ENCODE assay signal across 19 mouse cellular contexts in the genomic region with DNA sequence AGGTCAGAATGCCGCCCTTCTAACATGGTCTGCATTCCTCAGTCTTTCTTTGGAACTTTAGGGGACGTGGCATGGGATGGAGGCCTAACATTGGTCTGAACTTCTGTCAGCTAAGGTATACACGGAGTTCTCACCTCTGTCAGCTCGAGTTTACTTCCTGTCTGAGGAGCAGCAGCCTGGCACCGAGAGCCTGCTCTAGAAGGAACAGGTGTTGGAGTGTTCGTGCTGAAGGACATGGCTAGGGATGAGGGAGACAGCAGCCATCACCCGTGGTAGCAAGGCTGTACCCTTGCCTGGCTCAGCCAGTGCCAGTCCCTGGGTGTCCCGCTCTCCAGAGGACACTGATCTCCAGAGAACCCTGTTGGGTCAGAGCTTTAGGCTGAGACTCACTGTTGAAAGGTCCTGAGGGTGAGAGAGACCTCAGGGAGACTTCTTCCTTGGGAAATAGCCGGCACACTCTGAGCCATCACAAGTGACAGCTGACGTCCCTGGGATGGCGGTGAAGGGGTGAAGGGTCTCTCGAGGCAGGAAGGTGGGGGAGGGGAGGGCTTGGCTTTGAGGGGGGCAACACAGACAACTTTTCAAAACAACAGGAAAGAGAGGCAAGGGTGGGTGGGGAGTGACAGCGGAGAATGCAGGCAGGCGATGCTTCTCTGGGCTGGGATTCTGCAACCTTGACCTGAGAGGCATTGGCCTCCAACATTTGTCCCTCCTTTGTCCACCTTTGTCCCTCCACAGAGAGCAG. TPM values are rescaled to one million over a fixed set of nuclear protein-coding genes. Genes with fewer than 3 reads are reported as not detected.
"Had no signal": no experiment of that assay in that cellular context is flagged by ENCODE, and none has a peak within 500 bp of the region (broad histone marks: within the 10 kb centered on the region; RNA-seq: fewer than 3 reads in every experiment).

No protein-coding gene starts in this region.

- H3K27me3 ChIP-seq: lung, embryonic 15.5 days had no signal

- H3K36me3 ChIP-seq: limb, embryonic 15.5 days; liver, embryonic 12.5 days; lung, embryonic 15.5 days; midbrain, embryonic 12.5 days; neural tube, embryonic 15.5 days had no signal

- ATAC-seq: intestine, embryonic 16.5 days; liver, embryonic 12.5 days had no signal

- H3K9me3 ChIP-seq: lung, embryonic 15.5 days had no signal

- H3K27ac ChIP-seq: left cerebral cortex, adult 2 months; limb, embryonic 15.5 days; liver, embryonic 12.5 days; lung, embryonic 15.5 days; macrophage; midbrain, embryonic 12.5 days; neural tube, embryonic 15.5 days had no signal

- DNase-seq: kidney, adult 2 months; kidney, postnatal 36 days; lung, postnatal 14 days; right cerebral cortex, adult 18-20 months; right cerebral cortex, postnatal 25 days had no signal

- H3K9ac ChIP-seq: limb, embryonic 15.5 days; liver, embryonic 12.5 days; lung, embryonic 15.5 days; midbrain, embryonic 12.5 days; neural tube, embryonic 15.5 days had no signal

- H3K4me3 ChIP-seq: left cerebral cortex, adult 2 months; limb, embryonic 15.5 days; liver, embryonic 12.5 days; lung, embryonic 15.5 days; megakaryocyte, embryonic 14.5 days; midbrain, embryonic 12.5 days; neural tube, embryonic 15.5 days had no signal

- H3K4me1 ChIP-seq: liver, embryonic 12.5 days; lung, embryonic 15.5 days; midbrain, embryonic 12.5 days; neural tube, embryonic 15.5 days had no signal

- H3K4me2 ChIP-seq: limb, embryonic 15.5 days; liver, embryonic 12.5 days; lung, embryonic 15.5 days; midbrain, embryonic 12.5 days; neural tube, embryonic 15.5 days had no signal

RNA-seq across cellular contexts. Expression of a gene that starts 4.9 kb away (rescaled TPM):
- total RNA-seq: layer of hippocampus, adult 18-20 months; layer of hippocampus, postnatal 14 days; left cerebral cortex, postnatal 14 days; midbrain, postnatal 0 days had no signal
- polyA plus RNA-seq: kidney, embryonic 16.5 days; midbrain, embryonic 12.5 days; midbrain, postnatal 0 days had no signal
